14 mouse cellular contexts compared by ENCODE assay signal in genomic region chr14:61904426-61905124, GRCm38 (mm10).
"Had no signal": no experiment of that assay in that cellular context is flagged by ENCODE, and none has a peak within 500 bp of the region (broad histone marks: within the 10 kb centered on the region; RNA-seq: fewer than 3 reads in every experiment).

No protein-coding gene starts in this region.

- ATAC-seq: hindbrain, postnatal 0 days; inflammation-experienced regulatory T-cells, adult 6 months; intestine, embryonic 16.5 days had no signal

- H3K36me3 ChIP-seq: liver, embryonic 13.5 days; lung, embryonic 15.5 days had no signal

- H3K4me1 ChIP-seq: liver, embryonic 13.5 days; lung, embryonic 15.5 days; megakaryocyte, embryonic 14.5 days had no signal

- H3K27ac ChIP-seq: hindbrain, postnatal 0 days; left cerebral cortex, adult 2 months; liver, embryonic 13.5 days; lung, embryonic 15.5 days had no signal

- H3K4me3 ChIP-seq: left cerebral cortex, adult 2 months; liver, embryonic 13.5 days; lung, embryonic 15.5 days; megakaryocyte, embryonic 14.5 days had no signal

- H3K4me2 ChIP-seq: liver, embryonic 13.5 days; lung, embryonic 15.5 days; midbrain, embryonic 11.5 days had no signal

- H3K27me3 ChIP-seq: liver, embryonic 13.5 days; lung, embryonic 15.5 days; megakaryocyte, embryonic 14.5 days had no signal

- H3K9ac ChIP-seq: liver, embryonic 13.5 days; lung, embryonic 15.5 days had no signal

- DNase-seq: kidney, adult 18-20 months; kidney, postnatal 14 days; layer of hippocampus, postnatal 36 days; liver, embryonic 13.5 days; midbrain, embryonic 14.5 days; thymus, adult 18-20 months; thymus, postnatal 36 days had no signal

- H3K9me3 ChIP-seq: liver, embryonic 13.5 days; lung, embryonic 15.5 days had no signal
